Mouse (Mus musculus) adrenal gland, postnatal 14 days (tissue): Measurements from ENCODE around the gene Lin7b. TPM values are rescaled to one million over a fixed set of nuclear protein-coding genes. Genes with fewer than 3 reads are reported as not detected.
"Not testable (repeated sequence)": the region's sequence is repeated elsewhere in the genome, so short reads cannot be mapped to it uniquely, and the experiment has no call there.

Experiments
- DNase-seq: peaks from one replicate; pipeline ENCODE4 v3.0.0; 2021; ENCODE audit warnings: mixed read lengths
- total RNA-seq: library from RNA; stranded (reverse); gene quantifications from 2 replicates; pipeline ENCODE4 v1.2.3, GENCODE M21; 2021

The Lin7b gene
- total RNA-seq, 1 experiment from 2014 or later, result 1.4 TPM

DNA sequence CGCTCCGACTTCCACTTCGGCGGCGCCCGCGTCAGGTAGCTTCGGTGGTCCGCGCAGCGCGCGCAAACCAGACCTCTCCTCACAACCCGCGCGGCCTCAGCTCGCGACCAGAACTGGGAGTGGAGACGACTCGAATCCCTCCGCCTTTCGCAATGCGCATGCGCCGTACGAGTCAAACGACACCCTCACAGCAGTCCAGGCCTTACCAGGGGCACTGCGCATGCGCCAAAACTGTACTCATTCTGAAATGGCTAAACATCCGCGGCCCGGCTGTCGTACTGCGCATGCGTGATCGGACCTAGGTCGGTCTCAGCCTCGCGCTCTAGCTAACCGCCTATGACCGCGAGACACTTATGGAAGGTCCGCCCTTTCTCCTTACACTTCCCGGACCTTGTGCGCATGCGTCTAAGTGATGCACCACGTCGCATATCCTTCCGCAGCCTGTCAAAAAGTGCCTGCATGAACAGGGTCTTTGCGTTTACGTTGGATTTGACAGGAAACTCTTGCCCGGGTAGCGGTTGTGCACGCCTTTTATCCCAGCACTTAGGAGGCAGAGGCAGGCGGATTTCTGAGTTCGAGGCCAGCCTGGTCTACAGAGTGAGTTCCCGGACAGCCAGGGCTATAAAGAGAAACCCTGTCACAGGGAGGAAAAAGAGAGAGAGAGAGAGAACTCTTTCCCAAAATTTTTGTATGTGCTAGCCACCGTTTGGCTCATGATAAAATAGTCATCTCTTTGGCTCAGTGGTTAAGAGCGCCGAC is 25.4 kb upstream of the Lin7b start, which contains the start of gene Snrnp70:
TSS of gene Snrnp70 (minus strand) at position 165 of the 759 bp plus-strand sequence.
- peak; percentile 100 for DNase-seq

DNA sequence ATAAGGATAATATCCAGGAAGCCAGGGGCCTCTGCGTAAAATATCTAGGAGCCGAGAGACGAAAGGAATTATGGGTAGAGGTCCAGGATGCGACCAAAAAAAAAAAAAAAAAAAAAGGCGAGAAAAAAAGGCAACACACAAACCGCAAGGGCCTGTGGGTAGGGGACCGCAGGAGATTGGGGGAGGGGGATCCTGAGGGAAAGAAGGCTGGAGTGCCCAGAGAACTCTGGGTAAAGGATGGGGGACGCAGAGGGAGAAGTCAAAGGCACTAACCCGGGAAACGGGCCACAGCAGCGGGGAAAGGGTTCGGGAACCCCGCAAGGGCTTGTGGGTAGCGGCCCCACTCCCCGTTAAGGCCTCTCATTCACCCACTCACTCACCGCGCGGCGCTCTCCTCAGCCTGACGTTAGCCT is 24.8 kb upstream of the Lin7b start:
- peak; percentile 79 for DNase-seq

DNA sequence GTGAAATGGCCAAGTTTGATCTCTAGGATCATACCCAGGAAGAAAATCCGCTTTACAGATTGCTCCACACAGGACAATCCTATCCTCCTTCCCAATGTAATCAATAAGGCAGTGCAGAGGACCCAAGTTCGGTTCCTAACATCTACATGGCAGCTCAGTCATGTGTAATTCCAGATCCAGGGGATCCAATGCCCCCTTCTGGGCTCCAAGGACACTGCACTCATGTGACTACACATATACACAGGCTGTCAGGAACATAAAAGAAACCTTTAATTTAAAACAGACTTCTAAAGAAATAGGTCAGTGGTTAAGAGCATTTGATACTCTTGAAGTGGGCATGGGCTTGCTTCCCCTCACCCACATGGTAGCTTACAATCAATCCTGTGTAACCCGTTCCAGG is 15.7 kb upstream of the Lin7b start:
- DNase-seq, result no peak

DNA sequence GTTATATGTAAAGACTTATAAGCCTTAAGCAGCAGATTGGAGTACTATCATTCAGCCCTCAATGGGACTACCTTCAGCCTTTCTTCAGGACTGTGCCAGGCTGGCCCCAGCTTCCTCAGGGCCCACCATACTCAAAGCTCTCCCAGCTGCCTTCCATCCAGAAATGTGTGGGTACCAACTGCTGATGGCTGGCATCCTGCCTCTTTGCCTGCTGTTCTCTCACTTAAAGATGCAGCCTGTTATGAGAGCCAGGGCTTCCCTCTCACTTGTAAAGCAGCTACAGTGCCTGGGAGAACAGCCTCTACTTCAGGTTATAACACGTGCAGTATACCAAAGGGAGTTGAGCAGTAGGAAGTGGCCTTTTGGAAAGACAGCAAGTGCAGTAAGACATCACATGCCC is 5.7 kb upstream of the Lin7b start:
- DNase-seq, result no peak

DNA sequence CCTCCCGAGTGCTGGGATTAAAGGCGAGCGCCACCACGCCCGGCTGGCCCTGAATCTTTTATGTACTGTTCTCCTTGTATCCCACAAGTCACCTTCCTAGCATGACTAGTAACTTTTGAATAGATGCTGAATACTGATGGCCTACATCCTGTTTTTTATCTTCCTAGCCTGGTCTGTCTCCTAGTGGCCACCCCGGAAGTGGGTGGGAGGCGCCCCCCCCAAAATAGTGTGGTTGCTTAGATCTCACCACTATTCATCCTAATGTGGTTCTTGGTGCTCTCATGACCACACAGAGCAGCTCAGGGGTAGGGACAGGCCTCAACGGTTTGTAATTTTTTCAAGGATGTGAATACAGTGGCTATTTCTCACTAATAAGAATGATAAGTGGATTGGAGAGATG is 4.2 kb upstream of the Lin7b start:
- no peak for DNase-seq

DNA sequence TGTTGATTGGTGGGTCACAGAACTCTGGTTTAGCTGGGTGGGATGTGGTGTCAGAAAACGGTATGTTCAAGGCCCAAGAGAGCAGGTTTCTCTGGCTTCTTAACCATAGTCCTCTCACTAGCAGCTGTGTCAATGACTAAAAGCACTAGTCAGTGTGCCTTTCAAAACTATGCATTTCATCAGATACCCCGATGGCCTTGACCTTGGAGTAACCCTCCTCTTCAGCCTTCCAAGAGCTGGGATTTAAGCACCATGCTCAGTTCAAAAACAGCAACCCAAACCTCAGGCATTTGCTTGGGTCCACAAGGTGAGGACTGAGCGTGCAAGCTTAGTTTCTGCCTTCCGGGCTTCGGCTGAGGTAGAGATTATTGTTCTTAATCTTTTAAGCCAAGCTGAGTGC is 2.0 kb upstream of the Lin7b start:
- DNase-seq, result no peak

DNA sequence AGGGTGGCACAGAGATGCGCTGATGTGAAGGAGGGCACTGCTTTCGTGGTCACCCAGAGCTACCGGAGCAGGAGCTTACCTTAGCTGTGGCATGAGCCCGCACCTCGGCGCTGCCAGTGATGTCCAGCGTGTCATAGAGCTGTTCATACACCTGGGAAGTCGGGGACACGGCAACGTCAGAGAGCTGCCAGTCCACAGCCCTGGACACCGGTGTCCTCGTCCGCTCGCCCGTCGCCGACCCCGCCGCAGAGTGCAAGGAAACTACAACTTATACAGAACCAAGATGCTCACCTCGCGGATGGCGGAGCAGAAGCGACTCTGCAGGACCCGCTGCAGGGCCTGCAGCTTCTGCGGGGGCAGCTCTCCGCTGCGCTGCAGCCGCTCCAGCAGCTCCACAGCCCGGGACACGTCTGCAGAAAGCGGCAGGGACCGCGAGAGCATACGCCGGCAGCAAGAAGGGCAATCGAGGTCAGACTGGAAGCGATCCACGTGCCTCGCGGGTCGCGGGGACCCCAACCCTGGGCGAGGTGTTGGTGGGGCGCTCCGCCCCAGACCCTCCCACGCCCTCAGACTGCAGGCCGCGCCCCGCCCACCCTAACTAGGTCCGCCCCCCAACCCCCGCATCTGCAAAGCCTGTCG is 428 bp downstream of the Lin7b start:
- no peak for DNase-seq

DNA sequence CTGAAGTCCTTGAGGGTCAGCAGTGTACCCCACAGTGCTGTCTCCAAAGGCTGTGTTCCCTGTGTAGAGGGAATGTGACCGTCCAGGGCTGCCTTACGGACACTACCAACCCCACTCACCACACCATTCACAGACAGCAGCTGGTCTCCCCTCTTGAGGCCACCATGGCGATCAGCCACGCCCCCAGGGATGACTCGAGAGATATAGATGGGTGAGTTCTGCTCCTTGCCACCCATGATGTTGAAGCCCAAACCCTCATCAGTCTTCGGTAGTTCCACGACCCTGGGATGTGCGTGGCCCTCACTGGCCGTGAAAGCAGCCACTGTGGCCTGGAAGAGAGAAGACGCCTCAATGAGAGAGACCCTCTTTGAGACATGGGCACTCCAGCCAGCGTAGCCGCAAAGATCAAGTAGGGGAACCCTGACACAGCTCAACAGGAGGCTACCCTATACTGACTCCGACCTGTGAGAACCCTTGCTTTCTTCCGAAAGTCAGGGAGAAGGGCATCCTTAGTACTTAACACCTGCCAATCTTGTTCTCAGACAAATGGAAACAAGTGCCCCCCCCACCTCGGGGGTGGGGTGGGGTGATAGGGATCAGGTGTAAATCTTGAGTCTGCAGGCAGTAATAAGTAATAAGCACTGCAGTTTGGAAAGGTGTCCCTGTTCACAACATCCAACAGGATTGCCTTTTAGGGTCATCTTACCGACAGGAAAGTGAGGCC is 1.2 kb downstream of the Lin7b start:
- DNase-seq, result no peak

DNA sequence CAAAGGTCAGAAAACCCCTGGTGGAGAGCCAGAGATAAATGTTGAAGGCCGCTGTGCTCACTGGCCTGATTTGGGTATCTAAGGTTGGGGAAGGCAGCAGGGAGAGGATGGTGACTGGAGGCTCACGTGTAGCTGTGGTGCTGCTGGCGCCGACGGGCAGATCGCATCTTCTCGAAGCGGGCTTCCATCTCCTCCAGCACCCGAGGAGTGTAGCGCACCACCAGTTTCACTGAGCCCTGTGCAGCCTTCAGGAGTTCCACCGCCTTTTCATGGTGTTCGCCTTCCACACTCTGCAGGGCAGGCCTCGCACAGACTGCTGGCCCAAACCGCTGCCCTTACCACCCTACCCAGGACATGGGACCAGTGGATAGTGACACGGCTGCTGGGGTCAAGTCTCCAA is 2.2 kb downstream of the Lin7b start:
- no peak for DNase-seq

DNA sequence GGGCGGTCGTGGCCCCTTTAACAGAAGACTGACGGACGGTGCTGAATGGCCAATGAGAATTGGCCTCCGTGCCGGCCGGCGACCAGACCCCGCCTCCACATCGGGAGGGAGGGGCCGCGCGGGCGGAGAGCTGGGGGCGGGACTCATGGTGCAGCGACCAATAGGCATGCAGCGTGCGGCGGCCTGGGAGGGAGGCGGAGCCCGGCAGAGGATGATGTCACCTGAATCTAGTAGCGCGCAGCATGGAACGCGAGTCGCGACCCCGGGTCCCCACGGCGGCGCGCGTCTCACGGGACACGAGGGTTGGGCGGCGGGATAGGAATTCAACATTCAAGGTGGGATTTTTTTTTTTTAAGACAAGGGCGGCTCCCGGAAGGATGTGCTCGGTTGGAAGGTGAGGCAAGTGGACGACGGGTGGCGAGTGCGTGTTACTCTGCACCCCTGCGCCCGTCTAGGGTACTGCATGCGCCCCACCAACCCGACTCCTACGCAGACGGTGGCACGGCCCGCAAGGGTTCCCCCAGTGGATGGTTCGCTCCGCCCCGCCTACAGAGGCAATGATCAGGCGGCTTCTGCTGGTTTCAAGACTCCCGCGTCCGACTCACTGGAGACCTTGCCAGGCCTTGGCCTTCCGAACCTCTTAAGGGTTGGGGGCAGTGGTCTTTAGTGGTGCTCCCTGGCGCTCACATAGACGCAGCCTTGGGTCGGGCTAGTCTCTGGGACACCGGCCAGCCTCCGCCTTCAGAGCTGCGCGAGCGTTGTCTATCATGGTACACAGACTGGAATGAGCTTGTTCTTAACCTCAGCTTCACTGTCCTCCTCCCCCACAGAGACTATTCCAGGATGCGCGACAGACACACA is 3.1 kb downstream of the Lin7b start:
- peak; percentile 99 for DNase-seq

DNA sequence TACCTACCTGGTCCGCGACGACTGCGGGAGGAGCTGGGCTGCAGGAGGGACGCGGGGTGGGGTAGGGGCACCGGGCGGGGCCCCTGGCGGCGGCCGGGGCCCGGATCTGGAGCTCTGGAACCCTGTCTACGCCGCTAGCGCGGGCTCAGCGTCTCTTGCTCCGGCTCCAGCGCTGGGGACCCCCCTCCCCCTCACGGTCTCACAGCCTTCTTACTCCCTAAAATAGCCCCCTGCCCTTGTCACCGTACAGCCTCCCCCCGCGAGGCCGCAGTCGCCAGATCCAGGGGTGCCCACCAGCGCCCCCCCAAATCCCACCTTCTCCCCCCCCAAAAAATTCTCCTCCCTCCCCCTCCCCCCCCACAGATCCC is 3.7 kb downstream of the Lin7b start, which contains the start of gene Ppfia3:
TSS of gene Ppfia3 (minus strand) at position 368 of the 368 bp plus-strand sequence.
- no peak for DNase-seq

DNA sequence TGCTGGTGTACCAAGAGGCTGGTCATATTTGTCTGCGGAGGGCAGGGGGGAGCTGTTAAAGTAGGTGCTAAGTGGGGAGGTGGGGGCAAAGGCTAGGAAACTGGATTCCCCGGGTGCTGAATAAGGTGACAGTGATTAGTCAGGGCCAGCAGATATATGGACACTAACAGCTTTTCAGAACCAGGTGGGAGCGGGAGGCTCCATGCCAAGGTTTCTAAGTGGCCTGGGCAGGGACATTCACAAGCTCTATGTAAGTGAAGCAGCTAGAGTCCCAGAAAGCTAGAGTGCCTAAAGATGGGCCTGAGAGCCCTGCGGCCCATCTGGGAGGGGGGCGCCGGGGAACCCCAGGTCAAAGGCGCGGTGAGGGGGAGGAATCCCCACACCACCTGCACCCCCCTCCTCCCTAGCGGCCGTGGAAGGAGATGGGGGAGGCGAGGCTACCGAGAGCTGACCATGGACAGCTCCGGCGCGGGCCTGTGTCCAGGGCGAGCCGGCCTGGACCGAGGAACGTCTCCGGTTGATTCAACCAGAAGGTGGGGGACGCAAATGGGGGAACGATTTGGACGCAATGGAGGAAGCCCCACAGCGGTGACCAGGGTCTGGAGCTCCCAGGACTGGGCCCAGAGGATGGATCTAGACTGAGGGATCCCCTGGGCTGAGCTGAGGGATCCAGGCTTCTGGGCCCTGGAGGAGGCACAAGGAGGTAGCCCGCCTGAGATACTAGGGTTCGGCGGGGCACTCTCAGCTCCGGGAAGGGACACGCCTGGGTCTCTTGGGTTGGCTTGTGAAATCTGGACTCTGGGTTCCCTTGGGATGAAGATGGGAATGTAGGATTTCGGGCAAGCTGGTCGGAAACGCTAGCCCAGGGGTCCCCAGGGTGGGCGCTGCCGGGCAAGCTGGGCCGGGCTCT is 4.4 kb downstream of the Lin7b start:
- DNase-seq, result peak; percentile 77

DNA sequence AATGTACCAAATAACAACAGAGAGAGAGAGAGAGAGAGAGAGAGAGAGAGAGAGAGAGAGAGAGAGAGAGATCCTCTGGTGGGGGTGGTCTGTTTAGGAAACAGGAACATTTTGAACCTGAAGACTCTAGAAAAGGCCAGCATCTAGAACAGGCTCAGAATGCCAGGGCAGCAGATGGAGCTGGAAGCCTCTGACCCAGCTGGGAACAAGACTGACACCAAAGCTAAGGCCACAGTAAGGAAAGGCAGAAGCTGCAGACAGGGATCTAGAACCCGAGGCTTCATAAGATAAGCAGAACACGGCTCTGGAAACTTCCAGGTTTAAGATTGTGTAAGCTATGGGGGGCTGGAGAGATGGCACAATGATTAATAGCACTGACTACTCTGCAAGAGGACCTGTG is 6.4 kb downstream of the Lin7b start:
- no peak for DNase-seq

DNA sequence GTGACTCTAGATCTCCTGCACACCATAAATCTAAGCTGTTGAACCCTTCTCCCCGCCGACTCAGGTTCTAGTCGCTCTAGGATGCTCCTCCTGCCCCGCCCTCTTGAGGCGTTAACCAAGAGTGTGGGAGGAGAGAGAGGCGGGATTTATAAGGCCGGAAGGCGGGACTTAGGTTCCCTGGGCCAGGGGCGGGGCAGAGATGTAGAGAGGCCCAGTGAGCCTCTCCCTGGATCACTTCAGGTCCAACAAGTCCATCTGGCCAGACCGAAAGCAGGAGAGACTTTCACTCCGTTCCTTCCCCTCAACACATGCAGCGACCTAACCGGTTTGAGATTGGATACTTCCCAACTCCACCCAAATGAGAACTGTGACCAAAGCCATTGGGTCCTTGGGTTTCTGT is 7.6 kb downstream of the Lin7b start:
- peak; percentile 61 for DNase-seq

DNA sequence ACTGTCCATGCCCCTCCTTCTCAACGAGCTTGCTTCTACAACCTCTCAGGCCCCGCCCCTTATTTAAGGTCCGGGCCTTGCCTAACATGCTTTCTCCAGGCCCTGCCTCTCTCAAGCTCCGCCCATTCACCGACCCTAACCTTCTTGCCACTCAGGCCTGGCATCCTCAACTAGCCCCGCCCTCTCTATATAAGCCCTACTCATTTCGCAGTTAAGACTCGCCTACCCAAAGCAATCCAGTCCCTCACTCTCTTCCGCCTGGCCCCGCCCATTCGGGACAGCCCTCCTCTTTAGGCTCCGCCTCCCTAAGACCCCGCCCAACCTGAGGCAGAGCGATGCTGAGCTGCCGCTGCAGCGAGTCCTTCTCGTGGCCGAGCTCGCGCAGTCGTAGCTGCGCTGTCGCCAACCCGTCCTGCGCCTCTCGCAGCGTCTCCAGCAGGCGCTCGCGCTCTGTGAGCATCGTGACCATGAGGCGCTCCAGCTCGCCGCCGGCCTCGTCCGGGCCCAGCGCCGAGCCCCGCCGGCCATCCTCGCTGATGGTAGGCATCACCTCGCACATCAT is 9.1 kb downstream of the Lin7b start:
- peak; percentile 86 for DNase-seq

DNA sequence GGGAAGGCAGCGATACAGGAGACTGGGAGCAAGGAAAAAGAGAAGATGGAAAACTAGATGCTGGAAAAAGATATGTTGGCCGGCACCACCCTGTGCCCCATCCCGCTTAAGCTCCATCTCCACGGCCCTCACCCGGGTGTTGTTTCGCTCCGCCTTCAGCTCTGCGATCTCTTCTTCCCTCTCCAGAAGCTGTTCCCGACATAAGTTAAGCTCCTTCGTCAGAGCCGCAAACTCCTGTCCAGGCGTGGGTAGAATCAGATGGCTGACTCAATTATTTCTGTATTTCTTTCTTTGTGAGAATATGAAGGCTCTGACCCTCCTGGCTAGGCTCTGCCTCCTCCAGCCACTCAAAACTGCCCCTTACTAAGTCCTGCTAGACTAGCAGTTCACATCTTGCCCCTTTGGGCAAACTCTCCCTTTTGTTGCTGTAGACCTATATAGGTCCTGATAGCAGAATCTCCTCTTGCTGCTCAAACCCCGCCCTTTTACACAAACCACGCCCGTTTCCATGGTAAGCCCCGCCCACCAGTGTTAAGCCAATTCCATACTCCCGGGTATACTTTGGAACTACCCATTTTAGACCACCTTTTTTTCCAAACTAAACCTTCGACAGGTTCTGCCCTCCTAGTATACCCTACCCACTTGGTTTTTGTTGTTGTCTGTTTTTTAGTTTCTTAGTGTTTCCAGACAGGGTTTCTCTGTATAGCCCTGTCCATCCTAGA is 9.8 kb downstream of the Lin7b start:
- DNase-seq, result no peak

DNA sequence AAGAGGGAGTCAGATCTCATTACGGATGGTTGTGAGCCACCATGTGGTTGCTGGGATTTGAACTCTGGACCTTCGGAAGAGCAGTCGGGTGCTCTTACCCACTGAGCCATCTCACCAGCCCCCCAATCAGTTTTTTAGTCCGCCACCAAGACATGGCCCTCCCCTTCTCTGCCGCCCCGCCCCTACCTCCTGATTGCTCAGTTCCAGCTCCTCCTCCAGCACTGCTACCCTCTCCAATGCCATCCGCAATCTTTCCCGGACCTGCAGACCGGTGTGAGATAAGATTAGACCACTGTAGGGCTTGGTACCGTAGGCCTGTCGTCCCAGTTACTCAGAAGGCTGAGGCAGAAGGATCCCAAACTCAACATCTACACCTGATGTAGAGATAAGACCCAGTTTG is 11.3 kb downstream of the Lin7b start:
- not testable (repeated sequence) for DNase-seq

DNA sequence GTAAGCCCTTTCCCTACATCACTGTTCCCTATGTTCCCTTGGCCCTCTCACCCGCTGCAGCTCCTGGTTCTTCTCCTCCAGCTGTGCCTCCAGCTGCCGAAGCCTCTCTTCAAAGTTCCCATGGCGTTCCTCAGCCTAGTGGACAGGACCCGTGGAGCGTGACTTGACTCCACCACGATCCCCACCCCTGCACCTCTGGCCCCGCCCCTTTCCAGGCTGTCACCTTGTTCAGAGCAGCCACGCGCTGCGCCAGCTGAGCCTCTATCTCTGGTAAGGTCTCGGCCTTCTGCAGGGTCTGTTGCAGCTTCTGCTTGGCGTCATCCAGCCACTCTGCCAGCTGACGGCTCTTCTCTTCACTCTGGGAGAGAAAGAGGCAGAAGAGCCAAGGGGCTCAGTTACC is 14.3 kb downstream of the Lin7b start:
- DNase-seq, result no peak

DNA sequence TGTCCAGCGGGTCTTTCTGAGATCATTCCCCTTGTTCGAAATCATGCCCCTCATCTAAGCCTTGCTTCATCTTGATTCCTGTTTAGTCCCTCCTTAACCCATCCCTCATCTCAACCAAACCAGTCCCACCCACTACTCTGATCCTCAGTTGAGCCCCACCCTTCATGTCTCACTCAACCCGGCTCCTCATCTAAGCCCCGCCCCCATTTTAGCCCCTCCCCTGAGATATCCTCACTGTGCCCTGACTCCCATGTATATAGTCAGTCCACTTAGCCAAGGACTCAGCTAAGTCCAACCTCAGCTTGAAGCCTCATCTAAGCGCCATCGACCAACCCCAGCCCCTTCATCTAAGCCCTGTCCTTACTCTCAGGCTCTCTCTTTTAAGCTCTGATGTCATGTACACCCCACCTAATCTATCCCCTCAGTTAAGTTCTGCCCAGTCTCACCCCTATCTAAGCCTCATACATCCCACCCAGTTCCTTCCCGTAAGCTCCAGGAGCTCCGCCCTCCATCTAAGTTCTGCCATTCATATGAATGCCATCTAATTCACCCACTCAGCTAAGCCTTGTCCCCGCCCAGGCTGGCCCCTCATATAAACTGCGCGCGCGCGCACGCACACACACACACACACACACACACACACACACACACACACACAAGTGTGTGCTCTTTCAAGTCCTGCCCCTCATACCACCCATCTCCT is 14.9 kb downstream of the Lin7b start:
- no peak for DNase-seq

DNA sequence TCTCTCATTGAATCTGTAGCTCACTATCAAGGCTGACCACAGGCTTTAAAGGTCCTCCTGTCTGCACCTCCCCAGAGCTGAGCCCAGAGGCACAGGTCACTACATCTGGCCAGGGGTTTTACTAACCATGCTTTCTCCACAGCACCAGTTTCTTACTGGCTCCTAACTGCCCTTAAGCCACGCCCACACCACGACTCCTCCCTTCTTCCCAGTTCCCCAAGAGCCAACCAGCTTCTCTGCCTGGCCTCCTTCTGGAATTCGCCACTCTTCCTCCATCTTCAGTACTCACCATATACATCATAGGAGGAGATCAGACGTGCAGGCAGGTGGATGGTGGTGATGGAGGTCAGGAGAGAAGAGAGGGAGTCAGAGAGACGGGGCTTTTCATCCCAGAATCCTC is 17.3 kb downstream of the Lin7b start:
- DNase-seq, result no peak
